Mouse (Mus musculus): ENCODE measurements around the gene Gtf2f2.

- TF ChIP-seq CTCF (conservative IDR thresholded peaks at IDR 0.05 in 1 of 2, IDR thresholded peaks at IDR 0.05 in 1 of 2; ENCODE audit: low read depth in 2 of 2, low read length in 2 of 2) (no peak), TCF12 (IDR thresholded peaks at IDR 0.05; ENCODE audit: low read depth, low read length) (no peak), GABPA (IDR thresholded peaks at IDR 0.05; ENCODE audit: insufficient replicate concordance, low read depth, low read length) (no peak), UBTF (IDR thresholded peaks at IDR 0.05; ENCODE audit: low read depth, low read length) (no peak), IRF4 (IDR thresholded peaks at IDR 0.05; ENCODE audit: low read depth, low read length) (no peak), MAX (IDR thresholded peaks at IDR 0.05; ENCODE audit: low read length) (no peak), POLR2A (IDR thresholded peaks at IDR 0.05; ENCODE audit: low read depth, low read length) (no peak), MEF2A (IDR thresholded peaks at IDR 0.05; ENCODE audit: borderline replicate concordance, low read depth, low read length) (no peak), ETS1 (conservative IDR thresholded peaks at IDR 0.05; ENCODE audit: low read depth, low read length) (no peak), USF2 (conservative IDR thresholded peaks at IDR 0.05; ENCODE audit: low read depth, low read length) (no peak), EP300 (IDR thresholded peaks at IDR 0.05; ENCODE audit: low read length) (no peak), USF1 (IDR thresholded peaks at IDR 0.05; ENCODE audit: low read depth, low read length) (no peak), ZC3H11A (IDR thresholded peaks at IDR 0.05; ENCODE audit: low read depth, low read length) (no peak)
Observed at GRCm38 (mm10) chr14:75937714-75938113, 73.0 kb downstream of the Gtf2f2 start.
